Mouse (Mus musculus): ENCODE data around the gene Sim2. TPM values are rescaled to one million over a fixed set of nuclear protein-coding genes. Genes with fewer than 3 reads are reported as not detected.

Gene Sim2
- total RNA-seq, 2 experiments from 2014 or later = 0.35 TPM; not detected in 1

DNA sequence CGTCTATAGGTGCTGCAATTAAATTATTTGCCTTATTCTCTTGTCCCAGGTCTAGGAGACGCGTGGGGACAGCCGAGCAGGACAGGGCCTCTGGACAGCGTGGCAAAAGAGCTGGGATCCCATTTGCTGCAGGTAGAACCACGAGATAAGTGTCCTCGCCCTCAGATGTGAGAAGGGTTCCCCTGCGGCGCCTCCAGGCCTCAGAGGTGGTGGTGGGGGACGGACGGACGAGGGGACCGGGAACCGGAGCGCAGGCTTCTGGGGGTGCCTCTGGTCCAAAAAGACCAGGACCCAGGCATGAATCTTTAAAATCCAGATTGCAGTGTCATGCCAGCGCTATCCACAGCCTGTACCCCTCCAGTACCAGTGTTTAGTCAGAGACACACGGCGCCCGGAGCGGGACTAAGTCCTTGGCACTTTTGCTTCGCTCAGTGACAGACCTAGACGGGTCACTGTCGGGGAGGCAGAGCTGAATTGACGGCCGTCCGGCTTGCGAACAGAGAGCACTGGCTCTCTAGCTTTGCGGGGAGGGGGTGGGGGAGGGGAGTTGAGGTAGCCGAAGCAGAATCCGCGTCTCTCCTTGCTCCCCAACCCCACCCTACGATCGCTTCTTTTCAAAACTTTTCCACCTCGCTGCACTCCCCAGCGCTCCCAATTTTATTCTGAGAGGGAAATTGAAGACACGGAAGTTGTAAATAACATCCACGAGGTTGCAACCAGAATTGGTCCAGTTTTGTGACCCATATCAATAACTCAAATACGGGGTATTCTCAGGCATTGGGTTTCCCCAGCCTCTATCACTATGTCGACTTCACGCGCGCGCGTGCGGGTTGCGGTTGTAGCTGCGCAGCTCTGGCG is 9.7 kb downstream of the Sim2 start:
- no peak for ATAC-seq (replicated peaks; ENCODE audit: poor library complexity)

DNA sequence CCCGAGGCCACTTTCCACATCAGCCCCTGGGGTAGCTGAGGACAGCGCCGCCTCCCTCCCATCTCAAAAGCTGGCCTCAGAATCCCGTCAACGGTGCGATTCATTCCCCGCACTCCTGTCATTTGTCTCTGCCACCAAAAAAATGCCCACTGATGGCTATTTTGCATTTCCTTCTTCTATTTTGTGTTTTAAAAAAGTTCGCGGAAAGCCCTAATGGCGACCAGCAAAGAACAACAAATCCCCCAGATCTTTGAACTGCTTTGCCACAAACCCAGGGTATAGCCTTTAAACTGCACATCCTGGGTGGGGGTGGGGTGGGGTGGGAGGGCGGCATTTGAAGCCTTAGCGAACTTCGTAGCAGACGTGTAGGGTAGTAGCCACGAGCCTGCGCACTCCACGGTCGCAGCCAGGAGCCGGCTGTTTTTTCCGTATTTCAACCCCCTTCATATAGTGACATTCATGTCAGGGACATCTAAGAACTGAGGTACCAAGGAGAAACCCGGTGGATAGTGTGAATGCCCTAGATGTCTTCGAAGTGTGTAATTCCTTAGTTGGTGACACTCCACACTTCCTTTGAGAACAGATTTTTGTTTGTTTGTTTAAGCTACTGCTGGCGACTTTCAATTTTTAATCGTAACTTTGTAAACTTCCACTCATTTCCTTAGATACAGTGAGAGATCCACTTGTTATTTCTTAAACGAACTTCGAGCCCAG is 10.5 kb downstream of the Sim2 start:
- no peak for ATAC-seq (replicated peaks; ENCODE audit: poor library complexity)

DNA sequence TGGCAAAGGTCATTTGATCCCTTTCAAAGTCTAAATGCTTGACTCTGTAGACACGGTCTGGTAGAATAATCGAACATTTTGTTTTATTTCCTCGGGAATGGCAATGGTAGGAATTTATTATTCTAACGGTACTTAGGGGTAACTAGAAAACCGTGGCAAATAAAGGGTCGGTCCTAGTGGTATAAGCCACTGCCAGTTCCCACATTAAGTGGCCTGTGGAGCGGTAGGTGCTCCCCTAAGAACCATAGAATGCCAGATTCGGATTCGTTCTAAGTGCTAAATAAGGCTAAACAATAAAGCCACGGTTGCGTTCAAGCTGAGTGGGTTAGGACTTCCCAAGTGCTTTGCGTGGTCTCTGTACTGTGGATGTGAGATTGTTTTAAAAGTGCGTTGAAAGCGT is 11.7 kb downstream of the Sim2 start:
- ATAC-seq (replicated peaks; ENCODE audit: poor library complexity) = no peak

DNA sequence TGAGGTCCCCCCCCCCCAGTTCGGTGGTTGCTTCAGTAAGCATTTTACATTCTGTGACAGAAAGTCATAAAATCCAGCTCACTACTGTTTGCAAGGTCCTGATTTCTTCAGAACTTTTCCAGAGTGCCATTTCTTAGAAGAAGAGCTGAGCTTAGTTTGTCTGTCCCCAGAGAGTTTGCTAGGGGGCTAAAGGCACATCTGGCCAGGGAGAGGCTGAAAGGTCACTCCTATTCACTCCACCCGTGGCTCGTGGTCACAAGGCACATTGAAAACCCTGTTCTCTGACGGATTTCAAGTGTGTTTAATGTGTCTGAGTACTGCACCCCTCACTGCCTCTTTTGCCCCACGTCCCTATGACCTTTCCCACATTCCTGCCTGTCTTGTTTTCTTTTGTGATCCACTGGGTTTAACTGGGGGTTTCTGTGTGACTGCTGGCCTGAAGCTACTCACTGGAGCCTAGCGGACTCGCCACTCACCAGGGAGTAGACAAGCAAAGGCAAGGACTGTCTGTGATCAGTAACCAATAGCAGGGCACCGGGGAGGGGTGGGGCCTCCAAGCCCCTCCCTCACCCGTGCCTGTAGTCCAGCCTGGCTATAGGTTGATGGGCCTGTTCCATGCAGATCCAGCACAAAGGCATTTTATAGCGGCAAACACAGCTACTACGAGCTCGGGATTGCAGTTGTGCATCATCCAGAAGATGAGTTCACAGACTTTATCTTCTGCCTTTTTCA is 13.2 kb downstream of the Sim2 start:
- 0 out of 2 replicates have a peak, but pooled peaks have one; percentile 17 for ATAC-seq (replicated peaks; ENCODE audit: poor library complexity)

GRCm38 (mm10) chr16:94113160-94113559 is 28.4 kb downstream of the Sim2 start:
- peak; percentile 53 for ATAC-seq (replicated peaks; ENCODE audit: poor library complexity)

- ATAC-seq (replicated peaks; ENCODE audit: poor library complexity) = peak; percentile 55
Measured at GRCm38 (mm10) chr16:94114693-94115092, 30.0 kb downstream of the Sim2 start.

DNA sequence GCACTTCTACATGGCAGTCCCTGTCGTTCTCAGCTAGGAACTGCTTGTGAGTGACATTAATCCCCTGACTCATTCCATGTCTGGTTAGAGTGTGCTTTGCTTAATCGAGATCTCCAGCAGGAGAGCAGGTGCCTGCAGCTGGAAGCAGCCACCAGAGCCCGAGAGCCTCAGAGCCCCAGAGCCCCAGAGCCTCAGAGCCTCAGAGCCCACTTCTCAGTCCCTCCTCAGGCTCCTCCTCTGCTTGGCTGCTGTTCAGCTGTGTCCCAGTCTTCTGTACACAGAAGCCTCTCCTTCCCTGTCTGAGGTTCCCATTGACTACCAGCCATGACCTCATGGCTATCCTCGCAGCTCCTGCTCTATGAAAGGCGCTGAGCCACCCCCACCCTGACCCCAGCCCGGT is 32.6 kb downstream of the Sim2 start:
- ATAC-seq (replicated peaks; ENCODE audit: poor library complexity) = no peak

DNA sequence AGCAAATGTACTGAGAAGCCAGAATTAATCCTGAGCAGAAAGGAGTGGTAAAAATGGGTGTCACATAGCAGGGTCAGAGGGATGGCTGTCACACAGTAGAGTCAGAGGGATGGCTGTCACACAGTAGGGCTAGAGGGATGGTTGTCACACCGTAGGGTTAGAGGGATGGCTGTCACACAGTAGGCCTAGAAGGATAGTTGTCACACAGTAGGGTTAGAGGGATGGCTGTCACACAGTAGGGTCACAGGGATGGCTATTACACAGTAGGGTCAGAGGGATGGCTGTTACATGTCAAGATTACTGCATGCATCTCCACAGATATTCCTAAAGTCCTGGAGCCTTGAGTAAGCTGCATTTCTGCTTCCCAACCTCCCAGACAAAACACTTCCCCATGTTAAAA is 33.7 kb downstream of the Sim2 start:
- no peak for ATAC-seq (replicated peaks; ENCODE audit: poor library complexity)

DNA sequence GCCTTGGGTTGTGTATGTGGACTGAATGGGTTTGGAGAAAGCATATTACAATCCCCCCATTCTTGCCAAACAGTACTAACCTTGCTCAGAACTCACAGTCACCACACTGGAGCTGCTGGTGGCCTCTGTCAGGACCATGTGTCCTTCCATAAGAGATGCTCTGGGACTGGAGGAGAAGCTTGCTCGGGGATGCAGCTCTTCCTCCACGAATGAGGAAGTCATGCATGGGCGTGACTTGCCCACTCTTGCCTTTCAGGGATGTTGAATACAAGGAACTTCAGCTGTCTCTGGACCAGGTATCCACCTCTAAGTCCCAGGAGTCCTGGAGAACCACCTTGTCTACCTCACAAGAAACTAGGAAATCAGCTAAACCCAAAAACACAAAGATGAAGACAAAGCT is 37.6 kb downstream of the Sim2 start:
- peak; percentile 54 for ATAC-seq (replicated peaks; ENCODE audit: poor library complexity)

- no peak for ATAC-seq (replicated peaks; ENCODE audit: poor library complexity)
Measured at GRCm38 (mm10) chr16:94123247-94123646, 38.5 kb downstream of the Sim2 start.

GRCm38 (mm10) chr16:94125172-94125981 is 40.6 kb downstream of the Sim2 start:
- 0 out of 2 replicates have a peak, but pooled peaks have one; percentile 23 for ATAC-seq (replicated peaks; ENCODE audit: poor library complexity)

DNA sequence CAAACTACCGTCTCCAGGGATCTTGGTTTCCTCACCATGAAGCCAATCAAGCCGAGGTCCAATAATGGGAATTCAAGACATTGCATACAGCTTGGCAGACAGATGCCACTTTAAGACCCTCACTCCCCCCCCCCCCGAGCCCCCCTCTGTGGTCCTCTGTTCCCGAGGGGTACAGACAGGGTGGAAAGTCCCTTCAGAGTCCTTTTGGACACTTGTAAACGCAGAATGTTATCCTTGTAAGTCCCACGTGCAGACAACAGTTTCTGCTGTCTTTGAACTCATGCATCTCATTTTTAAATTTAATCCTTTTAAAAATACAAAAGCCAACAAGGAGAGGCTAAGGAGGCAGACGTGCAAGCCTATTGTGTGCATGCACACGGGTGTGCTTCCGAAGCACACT is 41.5 kb downstream of the Sim2 start:
- no peak for ATAC-seq (replicated peaks; ENCODE audit: poor library complexity)

- ATAC-seq (replicated peaks; ENCODE audit: poor library complexity) = no peak
Measured at GRCm38 (mm10) chr16:94128236-94128835, 43.6 kb downstream of the Sim2 start.

DNA sequence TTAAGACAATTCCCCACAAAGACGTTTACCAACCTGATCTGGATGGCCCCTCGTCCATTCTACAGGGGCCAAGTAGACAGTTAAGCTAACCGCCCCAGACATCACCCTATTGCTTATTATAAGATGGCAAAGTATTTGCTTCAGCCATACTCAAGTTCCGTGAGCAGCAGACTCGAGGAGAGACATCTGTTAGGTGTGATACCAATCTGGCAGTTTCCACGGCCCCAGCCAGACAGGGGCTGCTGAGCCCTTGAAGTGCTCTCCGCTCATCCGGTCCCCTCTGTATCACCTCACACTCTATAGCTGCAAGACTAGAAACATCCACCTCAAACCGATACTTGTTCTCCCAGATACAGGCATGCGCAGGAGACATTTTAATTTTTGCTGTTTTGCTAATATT is 49.5 kb downstream of the Sim2 start:
- no peak for ATAC-seq (replicated peaks; ENCODE audit: poor library complexity)

DNA sequence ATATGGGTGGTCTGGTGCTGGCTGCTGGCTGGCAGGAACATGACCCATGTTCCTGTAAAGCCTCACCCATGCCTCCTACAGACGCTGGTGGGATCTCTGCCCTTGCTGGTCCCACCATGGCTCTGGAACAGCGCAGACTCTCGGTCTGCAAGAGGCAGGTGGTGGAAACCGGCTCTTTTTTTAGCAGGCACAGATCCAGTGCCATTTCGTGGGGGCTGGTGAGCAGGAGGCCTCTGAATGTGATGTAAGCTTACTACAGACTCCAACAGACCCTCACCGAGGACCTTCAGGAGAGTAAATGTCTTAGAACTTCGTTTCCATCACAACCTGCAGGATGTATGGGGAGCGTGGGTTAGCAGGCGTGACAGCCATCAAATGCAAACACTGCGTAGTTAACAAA is 56.0 kb downstream of the Sim2 start:
- no peak for ATAC-seq (replicated peaks; ENCODE audit: poor library complexity)

DNA sequence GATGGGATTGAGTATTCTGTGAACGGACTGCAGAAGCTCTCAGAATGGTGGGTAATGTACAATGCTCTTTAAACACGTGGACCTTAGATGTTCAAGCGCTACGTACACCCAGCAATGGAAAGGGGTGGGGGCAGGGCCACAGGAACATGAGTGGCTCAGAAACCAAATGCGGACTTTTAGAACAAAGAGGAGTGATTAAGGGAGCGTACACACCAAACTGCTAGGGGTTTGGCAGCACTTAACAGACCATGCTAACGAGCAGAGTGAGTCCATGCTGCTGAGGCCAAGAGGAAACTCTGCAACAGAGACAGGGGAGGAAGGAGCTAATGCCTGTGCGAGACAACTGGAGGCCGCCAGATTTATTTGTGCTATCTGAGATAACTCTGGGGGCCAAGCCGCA is 58.6 kb downstream of the Sim2 start:
- no peak for ATAC-seq (replicated peaks; ENCODE audit: poor library complexity)

- peak; percentile 51 for ATAC-seq (replicated peaks; ENCODE audit: poor library complexity)
Measured at GRCm38 (mm10) chr16:94148139-94148538, 63.4 kb downstream of the Sim2 start.

- ATAC-seq (replicated peaks; ENCODE audit: poor library complexity) = peak; percentile 92
Measured at GRCm38 (mm10) chr16:94150125-94151103, 65.7 kb downstream of the Sim2 start.

GRCm38 (mm10) chr16:94155041-94155653 is 70.4 kb downstream of the Sim2 start:
- ATAC-seq (replicated peaks; ENCODE audit: poor library complexity) = no peak
